Mouse (Mus musculus): ENCODE results near the gene Cklf.

DNA sequence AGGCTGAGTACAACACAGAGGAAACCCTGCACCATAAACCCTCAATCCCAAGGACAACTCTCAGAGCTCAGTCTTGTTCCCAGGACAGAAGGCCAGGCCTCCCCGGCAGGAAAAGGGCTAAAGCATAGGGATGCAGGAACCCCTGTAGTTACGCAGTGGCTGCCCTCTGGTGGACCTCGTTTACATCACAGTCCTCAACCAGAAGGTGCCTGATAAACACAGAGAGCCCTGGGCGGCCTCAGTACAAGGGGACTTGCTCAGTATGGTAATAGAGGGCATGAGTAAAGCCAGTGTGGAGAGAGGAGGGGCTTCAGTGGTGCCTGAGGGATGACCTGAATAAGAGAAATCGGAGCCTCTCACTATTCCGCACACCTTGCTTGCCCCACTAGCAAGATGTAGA is 16.1 kb upstream of the Cklf start:
- TF ChIP-seq HCFC1 (IDR thresholded peaks at IDR 0.05; ENCODE audit: low read depth, low read length) (no peak), ZMIZ1 (IDR thresholded peaks at IDR 0.05; ENCODE audit: low read depth, low read length) (no peak), CHD1 (IDR thresholded peaks at IDR 0.05; ENCODE audit: low read depth, low read length) (no peak), CTCF (conservative IDR thresholded peaks at IDR 0.05 in 1 of 2, IDR thresholded peaks at IDR 0.05 in 1 of 2; ENCODE audit: low read depth in 2 of 2, low read length in 2 of 2) (peak in 1 of 2 experiments; percentile 27; a peak in 1 of 4 replicates), ZNF384 (IDR thresholded peaks at IDR 0.05; ENCODE audit: low read depth, low read length) (no peak), CHD2 (IDR thresholded peaks at IDR 0.05; ENCODE audit: low read length) (no peak), ZKSCAN1 (IDR thresholded peaks at IDR 0.05; ENCODE audit: borderline replicate concordance, low read depth, low read length) (no peak)

All from CH12.LX (cell line).